Mouse (Mus musculus) thymus, adult 2 months (tissue): Measurements from ENCODE around the gene Tmem63c. TPM values are rescaled to one million over a fixed set of nuclear protein-coding genes. Genes with fewer than 3 reads are reported as not detected.

Experiments used
- DNase-seq: peaks from one replicate; pipeline ENCODE4 v3.0.0; 2021
- H3K27ac ChIP-seq: fragments of 200-500 bp; 2 replicates; pipeline ENCODE4 v1.5.1; 2012; ENCODE audit warnings: low read length, control low read depth; ENCODE audit not compliant: control insufficient read depth, insufficient read depth
- H3K27me3 ChIP-seq: fragments of 200-500 bp; 2 replicates; pipeline ENCODE4 v1.6.1; 2012; ENCODE audit warnings: mild to moderate bottlenecking, low read length, moderate library complexity, mixed read lengths; ENCODE audit not compliant: control insufficient read depth, insufficient read depth
- H3K36me3 ChIP-seq: fragments of 200-500 bp; 2 replicates; pipeline ENCODE4 v1.6.1; 2012; ENCODE audit warnings: mild to moderate bottlenecking, low read length, moderate library complexity; ENCODE audit not compliant: control insufficient read depth, insufficient read depth
- H3K4me1 ChIP-seq: fragments of 200-500 bp; replicated peaks from 2 replicates; pipeline ENCODE4 v1.6.1; 2012; ENCODE audit warnings: low read length; ENCODE audit not compliant: control insufficient read depth, insufficient read depth
- H3K4me3 ChIP-seq: fragments of 200-500 bp; 2 replicates; pipeline ENCODE4 v1.5.1; 2012; ENCODE audit warnings: mild to moderate bottlenecking, low read length, control low read depth, moderate library complexity; ENCODE audit not compliant: control insufficient read depth, insufficient read depth
- CTCF ChIP-seq: fragments of 200-500 bp; IDR thresholded peaks from 2 replicates; pipeline ENCODE4 v1.5.1; 2012; ENCODE audit warnings: mild to moderate bottlenecking, control low read depth, low read length, moderate library complexity, borderline replicate concordance; ENCODE audit not compliant: control insufficient read depth, poor library complexity, insufficient read depth; ENCODE audit errors: extremely low read depth
- POLR2A ChIP-seq: fragments of 200-500 bp; IDR thresholded peaks from 2 replicates; pipeline ENCODE4 v1.6.1; 2012; ENCODE audit warnings: mild to moderate bottlenecking, low read length, control low read depth, moderate library complexity; ENCODE audit not compliant: control insufficient read depth, poor library complexity, insufficient read depth; ENCODE audit errors: extremely low read depth
- WGBS: fragments of 180-500 bp; shearing (Covaris S2); methylation state at CpG from one replicate; pipeline ENCODE4 v1.1.7; 2018; 5-methylcytosine and 5-hydroxymethylcytosine counted together
- polyA plus RNA-seq: library from polyadenylated mRNA; depleted of rRNA; stranded (reverse); fragments of >200 nt; gene quantifications from 2 replicates; pipeline ENCODE4 v1.2.3, GENCODE M21; 2012

The Tmem63c gene
- polyA plus RNA-seq, 1 experiment = 0.58 TPM

DNA sequence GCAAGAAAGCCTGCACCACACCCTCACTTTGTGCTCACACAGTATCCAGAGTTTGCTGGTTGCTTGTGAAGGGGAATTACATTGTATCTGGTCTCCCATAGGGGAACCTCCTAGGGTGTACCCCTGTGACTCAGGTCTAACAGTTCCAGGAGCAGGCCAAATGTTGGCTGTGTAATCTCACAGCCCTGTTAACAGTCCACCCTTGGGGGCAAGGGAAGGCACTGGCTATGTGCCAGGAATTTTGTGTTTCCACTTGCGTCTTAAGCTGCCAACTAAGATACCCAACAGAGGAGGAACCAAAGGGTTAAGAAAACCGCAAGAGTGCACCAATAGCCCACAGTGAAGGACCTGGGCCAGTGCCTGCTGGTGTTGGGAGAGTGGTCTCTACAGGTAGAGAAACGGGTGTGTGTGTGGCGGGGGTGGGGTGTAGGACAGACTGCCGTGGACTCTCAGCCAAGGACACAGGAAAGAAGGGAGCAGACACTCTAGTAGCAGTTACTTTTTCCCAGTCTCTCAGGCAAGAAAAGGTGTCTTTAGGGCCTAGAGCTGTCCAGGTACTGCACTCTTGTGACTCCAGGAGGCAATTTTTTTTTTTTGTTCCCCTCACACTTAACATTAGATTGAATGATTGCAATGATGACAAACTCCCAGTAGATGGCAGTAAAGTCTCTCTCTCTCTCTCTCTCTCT, 20.8 kb upstream of the Tmem63c start:
- Histone ChIP-seq H3K4me3 (no peak overlapping the region), H3K27me3 (no peaks in the 10 kb centered on the region), H3K27ac (no peak overlapping the region), H3K36me3 (no peaks in the 10 kb centered on the region), H3K4me1 (no peaks in the 10 kb centered on the region)
- 54% methylated on average over 5 of the region's 5 CpGs for WGBS
- TF ChIP-seq POLR2A (no peak), CTCF (no peak)
- DNase-seq = no peak

DNA sequence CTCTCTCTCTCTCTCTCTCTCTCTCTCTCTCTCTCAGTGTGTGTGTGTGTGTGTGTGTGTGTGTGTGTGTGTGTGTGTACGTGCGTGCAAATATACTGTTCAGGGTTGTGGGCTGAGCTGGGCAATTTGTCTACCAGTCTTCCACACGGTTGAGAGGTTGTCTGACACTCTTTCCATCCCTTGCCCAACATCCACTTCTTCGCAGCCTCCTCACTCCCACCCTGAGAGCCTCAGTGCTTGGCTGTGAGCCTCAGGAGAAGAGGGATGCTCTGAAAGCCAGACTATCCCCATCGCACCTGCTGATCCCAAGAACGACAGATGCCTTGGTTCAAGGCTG, 20.3 kb upstream of the Tmem63c start:
- H3K36me3 ChIP-seq = no peaks in the 10 kb centered on the region
- WGBS = 47% methylated on average over 6 of the region's 6 CpGs
- TF ChIP-seq CTCF = no peak
- no peak for TF ChIP-seq POLR2A
- H3K4me1 ChIP-seq = no peaks in the 10 kb centered on the region
- no peak overlapping the region for H3K4me3 ChIP-seq
- DNase-seq = no peak
- no peak overlapping the region for H3K27ac ChIP-seq
- no peaks in the 10 kb centered on the region for H3K27me3 ChIP-seq

DNA sequence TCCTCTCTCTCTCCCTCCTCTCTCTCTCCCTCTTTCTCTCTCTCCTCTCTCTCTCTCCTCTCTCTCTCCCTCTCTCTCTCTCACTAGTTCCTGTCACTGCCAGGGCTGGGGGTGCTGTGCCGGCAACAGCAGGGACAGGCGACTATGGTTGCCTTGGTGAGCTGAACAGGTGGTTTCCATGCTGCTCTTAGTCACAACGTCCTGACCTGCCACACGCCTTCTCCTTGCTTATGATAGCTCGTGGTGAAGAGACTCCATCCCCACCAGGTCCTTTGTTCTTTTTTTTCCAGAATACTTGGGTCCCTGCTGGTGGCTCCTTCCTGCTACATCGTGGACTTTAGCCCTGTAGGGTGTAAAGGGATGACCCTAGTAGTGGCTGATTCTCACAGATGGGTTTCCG, 18.9 kb upstream of the Tmem63c start:
- Histone ChIP-seq H3K36me3 (no peaks in the 10 kb centered on the region), H3K4me3 (no peak overlapping the region), H3K27me3 (no peaks in the 10 kb centered on the region), H3K27ac (no peak overlapping the region), H3K4me1 (no peaks in the 10 kb centered on the region)
- DNase-seq = no peak
- TF ChIP-seq CTCF = no peak
- no peak for TF ChIP-seq POLR2A
- 49% methylated on average over 7 of the region's 7 CpGs for WGBS

DNA sequence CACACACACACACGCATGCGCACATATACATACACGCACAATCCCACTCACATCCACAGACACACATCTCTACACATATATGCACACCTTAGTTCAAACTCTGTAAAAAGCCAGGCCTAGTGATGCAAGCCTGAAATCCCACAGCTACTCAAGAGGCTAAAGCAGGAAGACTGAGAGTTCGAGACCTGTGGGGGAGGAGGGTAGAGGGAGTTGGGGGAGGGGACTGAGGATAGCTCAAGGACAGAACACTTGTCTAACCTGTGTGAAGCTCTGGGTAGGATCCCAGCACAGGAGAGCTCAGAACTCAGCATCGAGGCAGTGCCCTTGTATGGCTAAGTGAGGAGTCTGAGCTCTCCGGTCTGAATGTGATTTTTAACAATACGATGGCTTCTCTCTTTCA, 18.3 kb upstream of the Tmem63c start:
- 81% methylated on average over 7 of the region's 7 CpGs for WGBS
- Histone ChIP-seq H3K4me1 (no peaks in the 10 kb centered on the region), H3K36me3 (no peaks in the 10 kb centered on the region), H3K27me3 (no peaks in the 10 kb centered on the region), H3K4me3 (no peak overlapping the region), H3K27ac (no peak overlapping the region)
- TF ChIP-seq POLR2A = no peak
- TF ChIP-seq CTCF = no peak
- no peak for DNase-seq

DNA sequence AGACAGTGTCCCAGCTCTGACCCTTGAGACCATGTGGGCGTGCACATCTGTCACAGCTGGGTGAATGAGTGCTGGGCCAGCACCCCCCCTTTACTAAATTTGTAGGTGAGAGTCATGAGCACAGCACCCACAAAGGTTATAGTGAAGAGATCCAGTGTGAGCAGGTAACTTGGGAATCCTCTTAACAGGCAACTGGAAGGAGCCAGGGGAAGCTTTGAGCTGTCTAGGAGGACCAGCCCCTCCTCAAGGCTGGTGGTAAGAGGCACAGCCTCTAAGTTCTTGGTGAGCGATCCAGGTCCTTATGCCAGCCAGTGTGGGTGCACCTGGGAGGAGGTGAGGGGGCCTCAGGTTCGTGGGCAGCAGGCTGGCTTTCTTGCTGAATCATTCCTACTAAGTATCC, 17.5 kb upstream of the Tmem63c start:
- Histone ChIP-seq H3K27me3 (no peaks in the 10 kb centered on the region), H3K4me3 (no peak overlapping the region), H3K4me1 (no peaks in the 10 kb centered on the region), H3K27ac (no peak overlapping the region), H3K36me3 (no peaks in the 10 kb centered on the region)
- WGBS = 51% methylated on average over 3 of the region's 3 CpGs
- no peak for DNase-seq
- no peak for TF ChIP-seq CTCF
- no peak for TF ChIP-seq POLR2A

DNA sequence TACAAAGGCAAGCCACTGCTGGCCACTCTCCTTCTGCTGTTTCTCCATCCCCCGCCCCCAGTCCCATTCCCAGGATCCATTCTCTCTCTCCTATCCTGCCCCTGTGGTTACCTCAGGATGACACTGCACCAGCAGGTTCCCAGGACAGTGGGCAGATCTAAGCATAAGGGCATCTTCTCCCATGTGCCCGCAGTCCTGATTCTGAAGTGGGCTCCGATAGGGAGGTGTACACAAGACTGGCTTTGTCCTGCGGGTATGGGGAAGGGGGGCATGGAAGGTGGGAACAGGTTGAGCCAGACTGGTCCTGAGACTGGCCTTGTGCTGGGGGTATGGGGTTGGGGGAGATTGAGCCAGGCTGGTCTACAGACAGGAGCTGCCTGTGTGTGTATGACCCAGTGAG, 16.5 kb upstream of the Tmem63c start:
- Histone ChIP-seq H3K27ac (no peak overlapping the region), H3K4me3 (no peak overlapping the region), H3K4me1 (no peaks in the 10 kb centered on the region), H3K36me3 (no peaks in the 10 kb centered on the region), H3K27me3 (no peaks in the 10 kb centered on the region)
- TF ChIP-seq CTCF (no peak), POLR2A (no peak)
- DNase-seq = no peak
- WGBS = 93% methylated on average over 4 of the region's 4 CpGs

DNA sequence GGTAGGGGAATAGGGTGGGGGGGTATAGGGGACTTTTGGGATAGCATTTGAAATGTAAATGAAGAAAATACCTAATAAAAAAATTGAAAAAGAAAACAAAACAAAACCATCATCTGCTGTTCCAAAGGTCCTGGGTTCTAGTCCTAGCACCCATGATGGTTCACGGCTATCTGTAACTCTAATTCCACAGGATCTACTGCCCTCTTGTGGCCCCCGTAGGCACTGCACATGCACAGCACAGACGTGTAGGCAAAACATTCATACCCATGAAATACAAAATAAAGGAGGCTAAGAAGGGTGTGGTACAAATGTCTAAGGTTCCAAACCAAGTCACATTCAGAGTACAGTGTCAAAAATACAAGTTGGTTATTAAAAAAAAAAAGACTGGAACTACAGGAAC, 4.1 kb upstream of the Tmem63c start:
- 53% methylated on average over 3 of the region's 3 CpGs for WGBS
- peak; percentile 58 for DNase-seq
- H3K27ac ChIP-seq = no peak overlapping the region
- no peaks in the 10 kb centered on the region for H3K36me3 ChIP-seq
- TF ChIP-seq POLR2A (no peak), CTCF (no peak)
- no peaks in the 10 kb centered on the region for H3K4me1 ChIP-seq
- no peaks in the 10 kb centered on the region for H3K27me3 ChIP-seq
- H3K4me3 ChIP-seq = no peak overlapping the region
